ENCODE assay signal across 8 mouse cellular contexts in the genomic region with DNA sequence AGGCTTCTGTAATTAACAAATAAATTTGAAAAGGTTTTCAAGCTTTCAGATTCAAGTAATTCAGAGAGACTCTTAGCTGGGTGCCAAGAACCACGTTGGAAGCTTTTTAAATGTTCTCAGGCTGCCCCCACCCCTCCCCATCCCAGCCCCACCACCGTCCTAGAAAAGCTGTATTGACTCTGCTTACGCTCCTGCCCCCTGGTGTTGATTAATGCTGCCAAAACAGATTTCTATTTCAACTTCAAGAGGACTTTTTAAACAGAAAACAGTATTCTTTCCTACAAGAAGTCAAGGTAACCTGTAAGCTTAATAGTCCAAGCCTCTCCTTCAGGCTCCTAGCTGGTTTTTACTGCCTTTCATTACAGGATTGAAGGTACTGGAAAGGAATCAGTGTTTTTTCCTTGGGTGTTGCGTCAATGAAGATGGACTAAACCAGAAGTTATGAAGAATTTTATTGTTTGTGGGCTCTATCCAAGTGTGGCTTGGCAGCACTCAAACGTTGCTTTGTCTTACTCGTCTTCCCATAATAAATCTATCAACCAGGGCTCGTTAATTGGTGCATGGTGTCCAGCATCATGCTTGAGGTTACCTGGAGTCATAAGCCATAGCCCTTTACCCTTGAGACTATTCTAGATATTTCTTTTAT. TPM values are rescaled to one million over a fixed set of nuclear protein-coding genes. Genes with fewer than 3 reads are reported as not detected.
DNase-seq lines count a peak whose midpoint lies in the region; ATAC-seq and TF ChIP-seq lines count a peak whose summit lies in the region.
"Had no signal": no experiment of that assay in that cellular context is flagged by ENCODE, and none has a peak within 500 bp of the region (broad histone marks: within the 10 kb centered on the region; RNA-seq: fewer than 3 reads in every experiment).

No protein-coding gene starts in this region.

- no peak overlapping the region for H3K9ac ChIP-seq in intestine, postnatal 0 days (ENCODE audit: low read depth, low read length)
- H3K9ac ChIP-seq in intestine, embryonic 15.5 days = no peak overlapping the region
- no peak overlapping the region for H3K9ac ChIP-seq in midbrain, postnatal 0 days (replicated peaks; ENCODE audit: low read length, poor library complexity, severe bottlenecking)
- H3K9ac ChIP-seq in midbrain, embryonic 13.5 days (replicated peaks) = no peak overlapping the region

- no peaks in the 10 kb centered on the region for H3K9me3 ChIP-seq in intestine, postnatal 0 days (ENCODE audit: control insufficient read depth)
- H3K9me3 ChIP-seq in intestine, embryonic 15.5 days = no peaks in the 10 kb centered on the region
- H3K9me3 ChIP-seq in midbrain, postnatal 0 days (ENCODE audit: low read length) = no peaks in the 10 kb centered on the region
- no peaks in the 10 kb centered on the region for H3K9me3 ChIP-seq in midbrain, embryonic 13.5 days

- H3K27me3 ChIP-seq in intestine, postnatal 0 days (replicated peaks; ENCODE audit: control insufficient read depth, insufficient read depth, low read length) = no peaks in the 10 kb centered on the region
- H3K27me3 ChIP-seq in intestine, embryonic 15.5 days (replicated peaks) = no peaks in the 10 kb centered on the region
- no peaks in the 10 kb centered on the region for H3K27me3 ChIP-seq in midbrain, postnatal 0 days (ENCODE audit: insufficient read depth, low read length)
- H3K27me3 ChIP-seq in midbrain, embryonic 13.5 days = peaks cover 6% of the 10 kb centered on the region; the same call in 1 of the 2 replicates

- no peaks in the 10 kb centered on the region for H3K36me3 ChIP-seq in intestine, postnatal 0 days (ENCODE audit: control insufficient read depth, insufficient read depth)
- no peaks in the 10 kb centered on the region for H3K36me3 ChIP-seq in intestine, embryonic 15.5 days
- no peaks in the 10 kb centered on the region for H3K36me3 ChIP-seq in midbrain, postnatal 0 days (ENCODE audit: insufficient read depth, low read length)
- no peaks in the 10 kb centered on the region for H3K36me3 ChIP-seq in midbrain, embryonic 13.5 days

- no peak for ATAC-seq in intestine, postnatal 0 days
- ATAC-seq in intestine, embryonic 15.5 days = no peak
- no peak for ATAC-seq in midbrain, postnatal 0 days (ENCODE audit: low FRiP score)
- ATAC-seq in midbrain, embryonic 13.5 days = no peak

- no peaks in the 10 kb centered on the region for H3K4me1 ChIP-seq in intestine, postnatal 0 days (replicated peaks; ENCODE audit: control insufficient read depth, insufficient read depth, low read length)
- H3K4me1 ChIP-seq in intestine, embryonic 15.5 days (replicated peaks) = 0 out of 2 replicates have a peak, but pooled peaks cover 3% of the 10 kb centered on the region
- 0 out of 2 replicates have a peak, but pooled peaks cover 2% of the 10 kb centered on the region for H3K4me1 ChIP-seq in midbrain, postnatal 0 days (ENCODE audit: insufficient read depth, low read length)
- H3K4me1 ChIP-seq in midbrain, embryonic 13.5 days (replicated peaks) = peaks cover 9% of the 10 kb centered on the region

- 44% methylated on average over 7 of the region's 7 CpGs for WGBS in intestine, postnatal 0 days
- 48% methylated on average over 7 of the region's 7 CpGs for WGBS in intestine, embryonic 15.5 days
- WGBS in midbrain, postnatal 0 days = 61% methylated on average over 7 of the region's 7 CpGs
- 64% methylated on average over 7 of the region's 7 CpGs for WGBS in midbrain, embryonic 13.5 days

- peak; percentile 32 for DNase-seq in midbrain, postnatal 0 days (ENCODE audit: low spot score)
- DNase-seq in fat pad, adult 2 months (ENCODE audit: extremely low read depth, low read depth, low spot score) = peak; percentile 99
- DNase-seq in naive thymus-derived CD4-positive, alpha-beta T cell, adult 2 months (ENCODE audit: low read depth) = peak; percentile 3
- DNase-seq in cerebellum, postnatal 14 days = no peak
- DNase-seq: cerebellum, postnatal 36 days had no signal

- H3K4me2 ChIP-seq in intestine, postnatal 0 days (replicated peaks; ENCODE audit: low read depth) = no peak overlapping the region
- no peak overlapping the region for H3K4me2 ChIP-seq in intestine, embryonic 15.5 days (replicated peaks)
- no peak overlapping the region for H3K4me2 ChIP-seq in midbrain, postnatal 0 days (ENCODE audit: low read depth, low read length, poor library complexity, severe bottlenecking)
- H3K4me2 ChIP-seq in midbrain, embryonic 13.5 days (replicated peaks) = no peak overlapping the region

- no peak overlapping the region for H3K4me3 ChIP-seq in intestine, postnatal 0 days (ENCODE audit: low read depth, low read length)
- no peak overlapping the region for H3K4me3 ChIP-seq in intestine, embryonic 15.5 days (replicated peaks)
- no peak overlapping the region for H3K4me3 ChIP-seq in midbrain, postnatal 0 days (ENCODE audit: low read depth, low read length)
- no peak overlapping the region for H3K4me3 ChIP-seq in midbrain, embryonic 13.5 days (replicated peaks)

- no peak overlapping the region for H3K27ac ChIP-seq in intestine, postnatal 0 days (ENCODE audit: low read depth, low read length)
- no peak overlapping the region for H3K27ac ChIP-seq in intestine, embryonic 15.5 days
- no peak overlapping the region for H3K27ac ChIP-seq in midbrain, postnatal 0 days (ENCODE audit: low read depth, low read length)
- no peak overlapping the region for H3K27ac ChIP-seq in midbrain, embryonic 13.5 days

- TF ChIP-seq CTCF in intestine, postnatal 0 days (IDR thresholded peaks at IDR 0.05; ENCODE audit: low read depth) = peak; percentile 62
- TF ChIP-seq CTCF in midbrain, postnatal 0 days (IDR thresholded peaks at IDR 0.05) = peak; percentile 48

RNA-seq across cellular contexts. Expression of a gene that starts 3.2 kb away (rescaled TPM):
- polyA plus RNA-seq in intestine, postnatal 0 days (2015; fragmentation: Nextera tagmentation; extraction: Ambion mirVana) = 3.6 and 4.0 TPM in 2 replicates
- polyA plus RNA-seq in intestine, embryonic 15.5 days (2015; fragmentation: Nextera tagmentation; extraction: Ambion mirVana) = 11.3 and 11.4 TPM in 2 replicates
- 26.2 and 26.7 TPM in 2 replicates for total RNA-seq in midbrain, postnatal 0 days (2014; rRNA removed)
- polyA plus RNA-seq in midbrain, postnatal 0 days (2015; fragmentation: Nextera tagmentation; extraction: Ambion mirVana) = 8.4 and 9.9 TPM in 2 replicates
- 5.9 and 7.1 TPM in 2 replicates for polyA plus RNA-seq in midbrain, embryonic 13.5 days (2015; fragmentation: Nextera tagmentation; extraction: Ambion mirVana)

Comparison
In these comparisons a context has a peak if more than half of its experiments do, and no peak if none do; other contexts are left out.
1. DNase-seq: peak in midbrain, postnatal 0 days (single experiment), fat pad, adult 2 months (single experiment) and naive thymus-derived CD4-positive, alpha-beta T cell, adult 2 months (single experiment); none in cerebellum, postnatal 14 days (0 of 2).